Mouse (Mus musculus): Measurements from ENCODE around the gene Plekhh2.

- TF ChIP-seq CTCF (IDR thresholded peaks at IDR 0.05; ENCODE audit: borderline replicate concordance, insufficient read depth, low read length): no peak
- no peak for TF ChIP-seq POLR2A (IDR thresholded peaks at IDR 0.05; ENCODE audit: low read depth, low read length)
Observed at GRCm38 (mm10) chr17:84657782-84658181, 146.1 kb downstream of the Plekhh2 start.
